Mouse (Mus musculus) T-helper 17 cell (primary cell): ENCODE measurements around the gene Ifitm5.

ENCODE experiments used
- in situ Hi-C, 2 experiments: fragments of 300-600 bp; cut with MboI, MseI; formaldehyde crosslinking; loops; 1 replicate in 1 of 2; 2 replicates in 1 of 2; pipeline ENCODE4 v1.15.1; 2025; ENCODE audit warnings: high pct_unique_total_duplicates in 2 of 2

Gene Ifitm5

DNA sequence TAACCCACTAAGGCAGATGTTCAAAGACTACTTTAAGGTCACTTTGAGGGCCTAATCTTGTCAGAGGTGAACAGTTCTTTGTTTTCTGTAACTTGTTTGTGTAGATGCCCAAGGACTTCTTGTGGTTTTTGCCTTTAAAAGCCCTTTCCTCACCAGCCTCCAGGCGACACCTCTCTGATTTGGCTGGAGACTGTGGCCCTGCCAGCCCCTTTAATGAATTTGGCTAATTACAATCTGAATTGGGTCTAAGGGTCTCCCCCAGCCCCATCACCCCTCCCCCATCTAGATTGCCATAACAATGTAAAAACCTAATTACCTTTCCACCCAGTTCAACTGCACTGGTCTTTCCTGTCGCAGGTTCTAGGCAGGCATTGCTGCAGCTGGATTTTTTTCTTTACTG lies 12.6 kb upstream of the Ifitm5 start:
- in situ Hi-C loops, result no loop called here

DNA sequence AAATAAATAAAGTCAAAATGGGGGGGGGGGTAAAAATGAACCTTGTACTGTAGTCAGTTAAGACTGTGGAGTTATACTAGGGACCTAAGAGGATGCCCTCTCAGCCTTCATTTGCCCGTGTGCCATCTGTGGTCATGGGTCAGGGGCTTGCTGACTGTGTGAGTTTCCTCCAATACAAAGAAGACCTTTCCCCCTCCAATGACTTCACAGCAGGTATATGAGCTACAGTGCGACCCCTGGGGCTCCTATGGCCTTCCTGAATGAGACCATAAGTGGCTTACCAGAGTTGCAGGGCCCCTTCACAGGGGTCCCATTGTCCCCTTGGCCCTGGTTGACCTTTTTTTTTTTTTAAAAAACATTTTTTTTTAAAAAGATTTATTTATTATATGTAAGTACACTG lies 11.3 kb upstream of the Ifitm5 start:
- in situ Hi-C loops, result no loop called here

DNA sequence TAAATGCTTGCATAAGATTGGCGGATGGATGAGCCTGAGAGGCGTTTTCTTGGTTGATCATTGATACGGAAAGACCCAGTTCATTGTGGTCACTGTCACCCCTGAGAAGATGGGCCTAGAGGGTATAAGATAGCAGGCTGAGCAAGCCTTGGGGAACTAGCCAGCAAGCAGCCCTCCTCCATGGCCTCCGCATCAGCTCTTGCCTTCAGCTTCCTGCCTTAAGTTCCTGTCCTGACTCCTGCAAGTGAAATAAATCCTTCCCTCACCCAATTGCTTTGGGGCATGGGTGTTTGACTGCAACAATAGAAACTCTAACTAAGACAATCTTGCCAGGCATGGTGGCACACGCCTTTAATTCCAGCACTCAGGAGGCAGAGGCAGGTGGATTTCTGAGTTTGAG lies 9.9 kb upstream of the Ifitm5 start:
- in situ Hi-C loops, result no loop called here

GRCm38 (mm10) chr7:140959181-140959901 lies 9.2 kb upstream of the Ifitm5 start:
- in situ Hi-C loops, result loop anchor here (5.0 kb wide), 2 partner anchors 88 to 218 kb away; no protein-coding TSS in a partner anchor

GRCm38 (mm10) chr7:140956556-140956869 lies 6.4 kb upstream of the Ifitm5 start:
- in situ Hi-C loops, result loop anchor here (5.0 kb wide), 2 partner anchors 91 to 221 kb away; no protein-coding TSS in a partner anchor

- in situ Hi-C loops, result loop anchor here (5.0 kb wide), 2 partner anchors 91 to 221 kb away; no protein-coding TSS in a partner anchor
Measured at GRCm38 (mm10) chr7:140955758-140956555, 5.9 kb upstream of the Ifitm5 start, which contains the start of the genes Gm45717 and Ifitm2. TSS of gene Gm45717 (minus strand) at chr7:140955937. TSS of gene Ifitm2 (minus strand) at chr7:140955987.

DNA sequence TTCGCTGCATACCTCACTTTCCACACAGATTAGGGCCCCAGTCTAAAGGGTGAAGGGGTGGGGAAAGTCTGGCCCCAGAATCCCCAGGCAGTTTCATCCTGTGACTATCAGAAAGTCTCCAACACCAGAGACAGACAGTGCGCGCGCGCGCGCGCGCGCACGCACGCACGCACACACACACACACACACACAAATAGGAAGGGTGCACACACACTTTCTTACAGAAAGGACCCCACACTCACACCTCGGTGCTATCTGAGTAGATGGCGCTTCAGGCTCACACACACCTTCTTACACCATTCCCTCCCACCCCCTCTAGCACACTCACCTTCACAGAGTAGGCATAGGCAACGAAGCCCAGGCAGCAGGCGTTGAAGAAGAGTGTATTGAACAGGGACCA lies 5.3 kb upstream of the Ifitm5 start:
- in situ Hi-C loops, result loop anchor here (5.0 kb wide), 2 partner anchors 92 to 222 kb away; no protein-coding TSS in a partner anchor

DNA sequence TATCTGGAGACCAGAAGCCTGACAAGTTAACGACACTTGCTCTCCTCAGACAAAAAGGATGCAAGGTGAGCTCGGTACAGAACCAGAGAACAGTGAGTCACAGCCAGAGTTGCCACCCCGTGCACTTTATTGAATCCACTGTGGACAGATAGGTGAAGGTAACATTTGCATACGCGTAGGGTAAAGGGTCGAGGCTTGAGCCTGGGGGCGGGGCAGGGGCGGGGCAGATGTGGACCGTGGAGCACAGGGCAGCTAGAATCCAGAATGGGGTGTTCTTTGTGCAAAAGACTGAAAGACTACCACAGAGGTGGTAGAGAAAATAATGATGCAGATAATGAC lies 4.6 kb upstream of the Ifitm5 start:
- in situ Hi-C loops, result loop anchor here (5.0 kb wide), 2 partner anchors 93 to 223 kb away; no protein-coding TSS in a partner anchor

DNA sequence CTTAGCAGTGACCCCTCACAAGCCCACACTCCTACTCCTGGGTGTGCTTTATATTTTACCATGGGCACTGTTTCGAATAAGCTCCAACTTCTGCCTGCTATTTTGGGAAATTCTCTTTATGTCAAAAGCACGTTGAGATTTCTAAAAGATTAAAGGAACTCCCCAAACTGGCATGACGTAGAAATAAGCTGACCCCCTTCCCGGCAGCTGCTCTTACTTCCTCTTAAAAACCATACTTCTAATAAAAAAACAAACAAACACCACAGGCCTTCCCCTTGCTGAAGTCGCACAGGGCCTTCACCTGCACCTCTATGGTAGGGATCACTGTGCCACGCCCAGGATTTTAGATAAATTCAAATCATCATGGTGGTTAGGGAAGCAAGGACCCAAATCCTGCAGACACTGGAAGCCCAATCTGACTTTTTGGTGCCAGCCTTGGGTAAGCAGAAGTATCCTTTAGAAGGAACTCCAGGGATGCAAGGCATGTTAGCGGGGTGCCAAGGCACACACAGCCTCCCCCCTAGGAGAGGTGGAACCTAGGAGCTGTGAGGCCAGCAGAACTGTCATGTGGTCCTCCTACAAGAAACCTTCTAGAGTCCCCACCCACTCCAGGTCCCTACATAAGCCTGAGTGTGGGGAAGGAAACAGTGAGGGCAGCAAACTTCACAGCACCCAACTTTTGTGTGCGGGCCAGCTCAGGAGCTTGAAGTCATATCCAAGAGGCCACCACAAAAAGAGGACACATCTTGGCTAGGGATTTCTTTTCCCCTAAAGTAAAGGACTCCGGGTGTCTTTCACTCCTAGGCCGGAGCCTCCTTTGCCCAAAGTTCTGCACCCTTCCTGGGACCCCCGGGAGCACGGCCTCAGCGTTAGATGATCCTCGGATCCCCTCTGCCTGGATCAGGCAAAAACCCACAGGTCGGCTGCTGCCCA lies 4.0 kb upstream of the Ifitm5 start:
- in situ Hi-C loops, result no loop called here

DNA sequence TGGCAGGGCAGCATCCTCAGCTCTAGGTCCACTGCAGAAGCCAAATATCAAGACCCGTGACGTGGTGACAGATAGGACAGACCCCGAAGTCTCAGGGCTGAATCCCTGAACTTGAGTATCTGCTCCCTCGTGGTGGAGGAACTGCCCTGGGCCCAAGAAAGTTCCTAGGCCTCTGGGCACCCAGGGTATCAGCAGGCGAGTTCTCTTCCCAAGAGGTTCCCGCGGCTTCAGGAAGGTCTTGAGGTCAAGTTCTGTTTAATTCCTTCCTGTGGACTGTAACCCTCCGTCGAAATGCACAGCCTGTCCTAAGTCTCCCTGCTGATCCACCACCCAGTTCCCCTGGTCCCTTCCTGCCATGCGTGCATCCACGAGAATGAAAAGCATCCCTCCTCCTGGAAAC lies 3.0 kb upstream of the Ifitm5 start:
- in situ Hi-C loops, result no loop called here

- in situ Hi-C loops, result no loop called here
Measured at GRCm38 (mm10) chr7:140952441-140952840, 2.4 kb upstream of the Ifitm5 start.

- in situ Hi-C loops, result no loop called here
Measured at GRCm38 (mm10) chr7:140951765-140952164, 1.7 kb upstream of the Ifitm5 start.

GRCm38 (mm10) chr7:140951051-140951450 lies 960 bp upstream of the Ifitm5 start:
- in situ Hi-C loops, result no loop called here

GRCm38 (mm10) chr7:140949255-140949654 lies 836 bp downstream of the Ifitm5 start:
- in situ Hi-C loops, result loop anchor here in 1 of 2 experiments (5.0 kb wide), 1 partner anchor 223 kb away; the partner anchor contains the start of gene Rnh1

DNA sequence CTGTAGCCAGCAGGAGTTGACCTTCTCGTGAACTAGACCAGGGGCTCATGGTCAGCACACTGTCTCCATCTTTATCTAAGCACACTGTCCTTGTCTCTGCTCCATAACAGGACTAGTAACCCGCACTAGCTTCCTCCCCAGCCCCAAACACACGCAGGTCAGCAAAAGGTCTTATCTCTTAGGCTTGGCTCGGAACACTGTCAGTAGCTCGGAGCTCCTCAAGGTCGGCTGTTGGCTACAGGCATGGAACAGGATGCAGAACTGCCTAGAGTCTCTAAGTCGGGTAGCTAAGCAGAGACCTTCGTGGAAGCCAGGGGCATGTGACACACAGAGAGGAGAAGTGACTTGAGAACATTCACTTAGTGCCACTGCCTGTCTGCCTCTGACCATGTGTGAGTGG lies 1.9 kb downstream of the Ifitm5 start:
- in situ Hi-C loops, result loop anchor here in 1 of 2 experiments (5.0 kb wide), 1 partner anchor 224 kb away; the partner anchor contains the start of gene Rnh1

- in situ Hi-C loops, result loop anchor here in 1 of 2 experiments (5.0 kb wide), 1 partner anchor 225 kb away; the partner anchor contains the start of gene Rnh1
Measured at GRCm38 (mm10) chr7:140946980-140947379, 3.1 kb downstream of the Ifitm5 start.

DNA sequence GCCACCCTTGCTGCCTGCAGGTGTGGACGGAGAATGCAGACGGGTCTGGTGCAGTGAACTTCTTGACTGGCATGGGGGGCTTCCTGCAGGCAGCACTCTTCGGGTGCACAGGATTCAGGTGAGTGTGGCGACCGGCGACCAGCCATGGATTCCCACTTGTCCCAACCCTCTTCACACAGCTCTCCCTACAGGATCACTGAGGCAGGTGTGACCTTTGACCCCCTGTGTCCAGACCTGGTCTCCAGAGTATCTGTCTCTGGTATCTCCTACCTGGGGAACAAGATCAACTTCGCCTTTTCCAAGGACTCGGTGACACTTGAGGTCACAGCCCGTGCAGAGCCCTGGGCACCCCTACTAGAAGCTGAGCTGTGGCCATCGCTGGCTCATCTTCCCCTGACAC lies 3.8 kb downstream of the Ifitm5 start:
- in situ Hi-C loops, result loop anchor here in 1 of 2 experiments (5.0 kb wide), 1 partner anchor 226 kb away; the partner anchor contains the start of gene Rnh1

DNA sequence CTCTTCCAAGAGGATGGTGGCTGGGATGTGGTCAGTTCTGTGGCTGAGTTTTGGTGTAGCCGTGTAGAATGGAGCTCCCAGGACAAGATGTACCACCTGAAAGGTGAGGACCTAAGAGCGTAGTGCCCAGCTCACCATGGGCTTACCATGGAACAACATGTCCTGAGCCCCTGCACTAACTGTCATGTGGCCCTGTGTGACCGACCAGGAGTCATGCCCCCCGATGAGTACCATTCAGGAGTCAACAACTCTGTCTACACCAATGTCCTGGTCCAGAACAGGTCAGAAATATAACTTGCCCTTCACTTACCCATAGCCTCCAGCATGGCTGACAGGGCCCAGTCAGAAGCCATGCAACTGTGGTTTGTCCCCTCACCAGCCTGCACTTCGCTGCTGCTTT lies 4.8 kb downstream of the Ifitm5 start:
- in situ Hi-C loops, result loop anchor here in 1 of 2 experiments (5.0 kb wide), 1 partner anchor 227 kb away; the partner anchor contains the start of gene Rnh1

- in situ Hi-C loops, result no loop called here
Measured at GRCm38 (mm10) chr7:140944236-140944635, 5.9 kb downstream of the Ifitm5 start.

GRCm38 (mm10) chr7:140943356-140943755 lies 6.7 kb downstream of the Ifitm5 start:
- in situ Hi-C loops, result no loop called here

DNA sequence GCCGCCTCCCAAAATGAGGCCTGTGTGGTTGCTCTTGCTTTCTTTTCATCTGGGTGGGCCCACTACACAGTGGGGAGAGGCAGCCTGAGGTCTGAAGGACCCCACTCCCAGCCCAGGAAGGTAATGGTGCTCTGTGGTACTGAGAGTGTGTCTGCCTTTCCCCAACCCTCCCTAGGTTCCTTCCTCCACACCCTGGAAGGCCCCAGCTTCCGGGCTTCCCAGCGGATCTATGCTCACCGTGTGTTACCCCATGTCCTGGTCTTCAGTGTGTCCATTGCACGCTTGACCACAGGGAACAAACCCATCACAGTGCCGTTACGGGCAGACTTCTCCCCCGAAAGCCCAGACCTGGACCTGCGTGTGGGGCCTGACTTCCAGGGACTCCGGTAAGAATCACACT lies 7.3 kb downstream of the Ifitm5 start:
- in situ Hi-C loops, result no loop called here
